Mouse (Mus musculus): Measurements from ENCODE around the gene Gins1.

The Gins1 gene

GRCm38 (mm10) chr2:150955859-150956258, 50.7 kb downstream of the Gins1 start:
- no peak for DNase-seq (ENCODE audit: low read depth, low spot score)

GRCm38 (mm10) chr2:150959521-150959920, 54.3 kb downstream of the Gins1 start:
- no peak for DNase-seq (ENCODE audit: low read depth, low spot score)

GRCm38 (mm10) chr2:150963246-150963645, 58.0 kb downstream of the Gins1 start:
- DNase-seq (ENCODE audit: low read depth, low spot score): no peak

GRCm38 (mm10) chr2:150964641-150965040, 59.4 kb downstream of the Gins1 start:
- no peak for DNase-seq (ENCODE audit: low read depth, low spot score)

- DNase-seq (ENCODE audit: low read depth, low spot score): no peak
Observed at GRCm38 (mm10) chr2:150965951-150966350, 60.8 kb downstream of the Gins1 start.

- no peak for DNase-seq (ENCODE audit: low read depth, low spot score)
Observed at GRCm38 (mm10) chr2:150967491-150967890, 62.3 kb downstream of the Gins1 start.

GRCm38 (mm10) chr2:150969231-150969630, 64.0 kb downstream of the Gins1 start:
- no peak for DNase-seq (ENCODE audit: low read depth, low spot score)

- DNase-seq (ENCODE audit: low read depth, low spot score): no peak
Observed at GRCm38 (mm10) chr2:150971856-150972255, 66.7 kb downstream of the Gins1 start.

- DNase-seq (ENCODE audit: low read depth, low spot score): no peak
Observed at GRCm38 (mm10) chr2:150972681-150973080, 67.5 kb downstream of the Gins1 start.

GRCm38 (mm10) chr2:150973401-150974115, 68.4 kb downstream of the Gins1 start:
- no peak for DNase-seq (ENCODE audit: low read depth, low spot score)

- DNase-seq (ENCODE audit: low read depth, low spot score): peak; percentile 24
Observed at GRCm38 (mm10) chr2:150976871-150977270, 71.7 kb downstream of the Gins1 start.

- no peak for DNase-seq (ENCODE audit: low read depth, low spot score)
Observed at GRCm38 (mm10) chr2:150977676-150978075, 72.5 kb downstream of the Gins1 start.

GRCm38 (mm10) chr2:150978791-150979190, 73.6 kb downstream of the Gins1 start:
- no peak for DNase-seq (ENCODE audit: low read depth, low spot score)

- no peak for DNase-seq (ENCODE audit: low read depth, low spot score)
Observed at GRCm38 (mm10) chr2:150979861-150980620, 74.8 kb downstream of the Gins1 start.

Measured in c-Kit-negative CD71-positive TER-119-positive erythroid progenitor cells, embryonic 14.5 days (primary cell).